Mouse (Mus musculus): ENCODE data around the gene Olfm1.

Gene Olfm1

GRCm38 (mm10) chr2:28235129-28235528 lies 42.3 kb downstream of the Olfm1 start:
- no peak for DNase-seq (ENCODE audit: low spot score)

- no peak for DNase-seq (ENCODE audit: low spot score)
Measured at GRCm38 (mm10) chr2:28236447-28236846, 43.7 kb downstream of the Olfm1 start.

- DNase-seq (ENCODE audit: low spot score), result no peak
Measured at GRCm38 (mm10) chr2:28239616-28240015, 46.8 kb downstream of the Olfm1 start.

- no peak for DNase-seq (ENCODE audit: low spot score)
Measured at GRCm38 (mm10) chr2:28240920-28241319, 48.1 kb downstream of the Olfm1 start.

- DNase-seq (ENCODE audit: low spot score), result no peak
Measured at GRCm38 (mm10) chr2:28241520-28242221, 48.9 kb downstream of the Olfm1 start.

- DNase-seq (ENCODE audit: low spot score), result no peak
Measured at GRCm38 (mm10) chr2:28242222-28242543, 49.4 kb downstream of the Olfm1 start.

- no peak for DNase-seq (ENCODE audit: low spot score)
Measured at GRCm38 (mm10) chr2:28244667-28245395, 52.0 kb downstream of the Olfm1 start.

- DNase-seq (ENCODE audit: low spot score), result no peak
Measured at GRCm38 (mm10) chr2:28246110-28246653, 53.4 kb downstream of the Olfm1 start.

- DNase-seq (ENCODE audit: low spot score), result no peak
Measured at GRCm38 (mm10) chr2:28247098-28247497, 54.3 kb downstream of the Olfm1 start.

- DNase-seq (ENCODE audit: low spot score), result no peak
Measured at GRCm38 (mm10) chr2:28252554-28252953, 59.8 kb downstream of the Olfm1 start.

- DNase-seq (ENCODE audit: low spot score), result no peak
Measured at GRCm38 (mm10) chr2:28256029-28256428, 63.2 kb downstream of the Olfm1 start.

GRCm38 (mm10) chr2:28261438-28261837 lies 68.6 kb downstream of the Olfm1 start:
- no peak for DNase-seq (ENCODE audit: low spot score)

GRCm38 (mm10) chr2:28267776-28268275 lies 75.0 kb downstream of the Olfm1 start:
- no peak for DNase-seq (ENCODE audit: low spot score)

- no peak for DNase-seq (ENCODE audit: low spot score)
Measured at GRCm38 (mm10) chr2:28270561-28270960, 77.8 kb downstream of the Olfm1 start.

GRCm38 (mm10) chr2:28272218-28272965 lies 79.6 kb downstream of the Olfm1 start:
- no peak for DNase-seq (ENCODE audit: low spot score)

GRCm38 (mm10) chr2:28274006-28274405 lies 81.2 kb downstream of the Olfm1 start:
- DNase-seq (ENCODE audit: low spot score), result no peak

- no peak for DNase-seq (ENCODE audit: low spot score)
Measured at GRCm38 (mm10) chr2:28275345-28275744, 82.6 kb downstream of the Olfm1 start.

- DNase-seq (ENCODE audit: low spot score), result peak; percentile 87
Measured at GRCm38 (mm10) chr2:28278150-28278549, 85.4 kb downstream of the Olfm1 start.

- no peak for DNase-seq (ENCODE audit: low spot score)
Measured at GRCm38 (mm10) chr2:28278853-28279252, 86.1 kb downstream of the Olfm1 start.
